Mouse (Mus musculus) T-helper 17 cell (primary cell): Measurements from ENCODE around the gene Olfr731.

Experiments used
- in situ Hi-C, 2 experiments: fragments of 300-600 bp; cut with MboI, MseI; formaldehyde crosslinking; loops; 1 replicate in 1 of 2; 2 replicates in 1 of 2; pipeline ENCODE4 v1.15.1; 2025; ENCODE audit warnings: high pct_unique_total_duplicates in 2 of 2

Olfr731 gene

GRCm38 (mm10) chr14:50241766-50242165, at the start of gene Olfr731:
Olfr731 (minus strand) TSS chr14:50241866.
- in situ Hi-C loops: no loop called here

DNA sequence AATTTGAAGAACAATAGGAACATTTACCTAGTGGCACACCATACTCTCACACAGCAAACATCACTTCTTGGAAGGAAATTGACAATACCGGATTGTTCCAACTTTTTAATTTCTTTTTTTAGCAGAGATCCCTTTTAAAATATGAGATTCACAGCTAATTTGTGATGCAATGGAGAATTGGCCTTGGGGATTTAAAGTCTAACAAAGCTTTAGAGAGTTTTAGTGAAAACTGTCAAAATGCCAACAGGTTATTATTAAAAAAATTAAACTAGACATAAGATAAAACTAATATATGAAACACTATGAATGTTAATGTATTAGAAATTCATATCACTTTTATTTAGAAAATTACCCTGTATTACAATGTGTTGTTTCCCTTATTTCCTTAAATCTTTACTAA, 42.4 kb upstream of the Olfr731 start, which contains the start of gene Olfr732:
Gene Olfr732, minus strand, starts transcription at position 101 of the 400 bp plus-strand sequence.
- in situ Hi-C loops: no loop called here

DNA sequence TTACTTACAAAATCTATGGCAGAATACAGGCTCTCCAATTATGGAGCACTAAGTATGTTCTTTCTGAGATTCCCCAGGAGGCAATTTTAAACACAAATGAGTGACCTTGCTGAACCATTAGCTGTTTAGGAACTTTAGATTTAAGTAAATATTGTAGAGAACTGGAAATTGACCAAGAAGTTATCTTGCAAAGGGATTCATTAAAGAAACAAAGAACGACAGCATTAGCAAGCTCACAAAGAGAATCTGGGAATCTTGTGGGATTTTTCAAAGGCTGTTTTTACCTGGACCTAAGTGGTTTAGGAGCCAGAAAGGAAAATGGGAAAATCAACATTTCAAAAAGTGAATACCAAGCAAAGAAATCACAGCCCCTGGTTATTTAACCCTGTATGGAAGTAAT, 53.6 kb downstream of the Olfr731 start, which contains the start of gene Olfr730:
Gene Olfr730, minus strand, starts transcription at position 101 of the 400 bp plus-strand sequence.
- in situ Hi-C loops: no loop called here
